Mouse (Mus musculus) thymus, adult 2 months (tissue): Measurements from ENCODE around the gene Wfdc10.

Experiments
- CTCF ChIP-seq: fragments of 200-500 bp; IDR thresholded peaks from 2 replicates; pipeline ENCODE4 v1.5.1; 2012; ENCODE audit warnings: mild to moderate bottlenecking, control low read depth, low read length, moderate library complexity, borderline replicate concordance; ENCODE audit not compliant: control insufficient read depth, poor library complexity, insufficient read depth; ENCODE audit errors: extremely low read depth
- POLR2A ChIP-seq: fragments of 200-500 bp; IDR thresholded peaks from 2 replicates; pipeline ENCODE4 v1.6.1; 2012; ENCODE audit warnings: mild to moderate bottlenecking, low read length, control low read depth, moderate library complexity; ENCODE audit not compliant: control insufficient read depth, poor library complexity, insufficient read depth; ENCODE audit errors: extremely low read depth

DNA sequence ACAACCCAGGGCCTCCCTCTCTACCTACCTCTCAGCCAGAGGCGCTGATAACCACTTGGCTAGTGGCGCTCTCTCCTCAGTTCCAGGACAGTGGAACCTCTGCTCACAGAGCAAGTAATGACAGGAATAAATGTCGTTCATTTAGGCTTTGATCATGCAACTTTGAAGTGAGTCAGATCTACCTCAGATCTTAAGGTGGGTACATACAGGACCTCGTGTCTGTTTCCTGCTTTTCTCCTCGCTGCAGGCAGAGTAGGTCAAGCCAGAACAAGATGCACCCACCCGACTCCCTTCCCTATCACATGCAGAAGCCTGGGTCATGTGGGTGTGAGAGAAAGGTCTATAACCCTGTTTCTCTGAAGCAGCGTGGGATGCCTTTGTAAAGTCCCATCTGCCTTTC, 18.1 kb downstream of the Wfdc10 start, which contains the start of gene Wfdc11:
- no peak for TF ChIP-seq CTCF
- no peak for TF ChIP-seq POLR2A
